Mouse (Mus musculus) gastrocnemius, postnatal 36 days (tissue): Measurements from ENCODE around the gene Hcn4. TPM values are rescaled to one million over a fixed set of nuclear protein-coding genes. Genes with fewer than 3 reads are reported as not detected.

ENCODE experiments used
- DNase-seq, 2 experiments: peaks; one replicate each; pipeline ENCODE4 v3.0.0; 2022
- intact Hi-C: fragments of 180-260 bp; cut with DNase I; formaldehyde crosslinking; loops from one replicate; pipeline ENCODE4 v1.15.1; 2025
- long read RNA-seq, 2 experiments: library from polyadenylated mRNA; stranded (forward); transcript quantifications; one replicate each; pipeline ENCODE4 v2.0.0; 2021
- total RNA-seq, 2 experiments: library from RNA; stranded (reverse); gene quantifications; 2 replicates each; pipeline ENCODE4 v1.2.3; 2021

Hcn4 gene
- total RNA-seq: 1 to 10 TPM; 1.4 to 1.8 TPM
- long read RNA-seq, experiment 1: 0 reads
- long read RNA-seq, experiment 2: 0 reads

DNA sequence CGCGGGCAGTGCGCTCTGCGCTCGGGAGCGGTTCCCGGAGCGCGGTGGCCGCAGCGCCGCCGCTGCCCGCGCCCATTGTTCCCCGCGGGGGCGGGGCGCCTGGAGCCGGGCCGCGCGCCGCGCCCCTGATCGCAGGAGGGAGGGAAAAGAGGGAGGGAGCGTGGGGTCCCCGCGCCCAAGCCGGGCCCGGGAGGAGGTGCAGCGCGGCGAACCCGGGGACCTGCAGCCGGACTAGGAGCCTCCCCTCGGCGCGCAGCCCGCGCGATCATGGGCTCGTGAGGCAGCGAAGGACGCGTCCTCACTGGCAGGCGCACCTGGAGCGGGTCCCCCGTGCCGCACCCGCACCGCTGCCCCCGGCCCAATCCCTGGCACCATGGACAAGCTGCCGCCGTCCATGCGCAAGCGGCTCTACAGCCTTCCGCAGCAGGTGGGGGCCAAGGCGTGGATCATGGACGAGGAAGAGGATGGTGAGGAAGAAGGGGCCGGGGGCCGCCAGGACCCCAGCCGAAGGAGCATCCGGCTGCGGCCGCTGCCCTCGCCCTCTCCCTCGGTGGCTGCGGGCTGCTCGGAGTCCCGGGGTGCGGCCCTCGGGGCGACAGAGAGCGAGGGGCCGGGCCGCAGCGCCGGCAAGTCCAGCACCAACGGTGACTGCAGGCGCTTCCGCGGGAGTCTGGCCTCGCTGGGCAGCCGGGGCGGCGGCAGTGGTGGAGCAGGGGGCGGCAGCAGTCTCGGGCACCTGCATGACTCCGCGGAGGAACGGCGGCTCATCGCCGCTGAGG, at the start of gene Hcn4:
Gene Hcn4, plus strand, starts transcription at position 274 of the 779 bp plus-strand sequence.
- intact Hi-C loops: no loop called here
- no peak for DNase-seq

DNA sequence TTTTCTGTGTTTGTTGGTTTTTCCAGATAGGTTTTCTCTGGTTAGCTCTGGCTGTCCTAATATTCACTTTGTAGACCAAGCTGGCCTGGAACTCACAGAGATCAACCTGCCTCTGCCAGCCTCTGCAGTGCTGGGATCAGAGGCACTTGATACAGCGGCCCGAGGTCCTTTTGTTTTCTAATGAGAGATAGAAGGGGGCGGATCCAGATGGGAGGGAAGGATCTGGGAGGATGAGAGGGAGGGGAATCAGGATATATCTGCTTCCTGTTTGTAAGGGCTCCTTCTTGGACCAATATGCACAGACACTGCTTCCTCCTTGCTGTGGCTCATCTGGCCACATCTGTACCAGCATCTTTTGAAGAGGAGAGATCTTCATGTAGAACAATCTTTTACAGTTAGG, 48.5 kb upstream of the Hcn4 start:
- intact Hi-C loops: no loop called here

DNA sequence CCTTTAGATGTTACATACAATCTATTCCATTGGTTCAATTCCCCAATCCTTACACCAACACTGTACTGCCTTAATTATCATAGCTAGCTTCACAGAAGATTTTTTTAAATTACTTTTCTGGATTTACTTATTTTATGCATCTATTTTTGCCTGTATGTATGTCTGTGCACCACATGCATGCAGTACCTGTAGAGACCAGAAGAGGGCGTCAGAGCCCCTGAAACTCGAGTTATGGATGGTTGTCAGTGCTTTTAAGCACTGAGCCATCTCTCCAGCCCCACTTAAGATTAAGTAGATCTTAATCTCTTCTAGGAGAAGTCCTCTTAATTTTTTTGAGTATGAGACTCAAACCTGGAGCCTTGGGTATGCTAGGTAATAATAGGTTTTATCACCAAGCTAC, 47.8 kb upstream of the Hcn4 start:
- intact Hi-C loops: no loop called here
- DNase-seq: no peak

More for the DNA sequence above, 48.5 kb upstream of the Hcn4 start:
- no peak for DNase-seq

DNA sequence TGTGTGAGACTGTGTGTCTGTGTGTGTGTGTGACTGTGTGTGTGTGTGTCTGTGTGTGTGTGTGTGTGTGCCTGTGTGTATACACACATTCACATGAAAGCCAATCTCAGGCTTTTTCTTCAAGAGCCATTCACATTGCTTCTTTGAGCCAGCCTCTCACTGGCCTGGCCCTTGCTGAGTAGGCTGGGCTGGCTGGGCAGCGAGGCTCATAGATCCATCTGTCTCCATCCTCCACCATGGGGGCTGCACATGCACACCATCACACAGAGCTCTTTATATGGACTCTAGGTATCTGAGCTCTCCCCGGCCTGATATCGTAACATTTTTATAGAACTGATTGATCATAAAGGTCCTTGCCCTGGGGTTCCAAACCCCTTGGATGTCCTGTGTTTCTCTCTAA, 33.7 kb upstream of the Hcn4 start:
- intact Hi-C loops: no loop called here
- DNase-seq: no peak

DNA sequence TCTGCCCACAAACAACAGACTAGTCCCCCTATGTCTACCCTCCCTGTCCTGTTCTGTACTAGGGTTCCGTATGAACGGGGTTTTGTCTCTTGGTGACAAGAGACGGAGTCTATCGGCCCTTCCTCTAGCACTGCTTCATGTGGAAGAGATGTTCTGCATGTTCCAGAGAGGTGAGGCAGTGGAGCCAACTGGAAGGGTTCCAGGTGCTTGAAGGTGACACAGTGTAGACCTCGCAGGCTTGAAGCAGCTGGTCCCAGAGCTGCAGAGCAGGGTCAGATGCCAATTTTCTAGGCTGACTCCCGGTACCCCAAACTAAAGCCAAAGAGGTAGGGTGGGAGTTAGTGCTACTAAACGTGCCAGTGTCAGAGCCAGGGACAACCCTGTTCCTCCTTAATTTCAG, 25.1 kb upstream of the Hcn4 start:
- DNase-seq: no peak
- intact Hi-C loops: no loop called here

DNA sequence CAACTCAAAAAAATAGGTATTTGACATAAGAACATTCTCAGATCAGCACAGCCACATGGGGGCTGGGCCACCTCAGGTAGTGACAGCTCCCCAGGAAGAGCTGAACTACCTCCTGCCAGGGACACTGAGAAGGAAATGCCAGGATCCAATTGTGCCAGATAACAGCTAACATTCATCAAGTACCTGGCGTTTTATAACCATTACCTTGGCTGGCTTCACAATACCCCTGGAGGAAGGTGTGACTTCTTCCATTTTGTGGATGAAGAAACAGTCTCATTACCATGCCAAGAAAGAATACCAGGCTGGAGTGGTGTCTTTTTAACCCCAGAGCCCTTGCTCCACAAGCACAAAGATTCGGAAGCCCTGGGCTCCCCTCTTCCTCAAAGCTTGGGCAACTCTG, 21.8 kb upstream of the Hcn4 start:
- intact Hi-C loops: no loop called here
- DNase-seq: no peak

DNA sequence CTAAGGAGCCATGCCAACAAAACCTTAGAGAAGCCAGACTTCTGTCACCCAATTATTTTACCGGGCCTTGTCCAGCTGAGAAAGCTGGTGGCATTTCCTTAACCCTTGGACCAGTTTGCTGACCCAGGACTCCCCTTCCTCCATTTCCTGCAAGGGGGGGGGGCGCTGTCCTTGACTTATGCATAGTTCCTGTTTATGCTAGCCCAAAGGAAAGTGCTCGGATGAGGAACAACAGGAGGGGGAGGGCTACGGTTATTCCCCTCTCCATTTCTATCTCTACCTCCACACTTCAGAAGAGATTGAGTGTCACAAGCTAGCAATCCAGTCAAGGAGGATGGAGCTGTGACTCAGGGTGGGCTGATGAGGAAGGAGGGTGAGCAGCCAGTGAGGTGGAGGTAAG, 20.9 kb upstream of the Hcn4 start:
- intact Hi-C loops: no loop called here
- no peak for DNase-seq

DNA sequence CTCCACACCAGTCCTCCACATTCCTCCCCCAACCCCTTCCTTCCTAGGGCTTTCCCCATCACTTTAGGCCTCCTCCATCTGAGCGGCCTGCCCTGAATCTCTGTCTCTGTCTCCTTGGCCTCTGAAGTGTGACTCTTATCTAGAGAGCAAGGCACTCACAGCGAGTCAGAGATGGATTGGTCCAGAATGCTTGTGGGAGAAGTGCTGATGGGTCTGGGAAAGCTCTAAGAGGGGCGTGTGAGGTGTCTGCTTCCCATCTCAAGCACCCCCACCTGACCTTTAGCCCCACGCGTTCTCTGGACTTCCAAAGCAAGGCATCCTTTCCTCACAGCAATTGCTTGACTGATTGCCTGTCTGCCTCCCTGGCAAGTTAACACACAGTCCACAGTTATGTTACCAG, 20.4 kb upstream of the Hcn4 start:
- DNase-seq: no peak
- intact Hi-C loops: no loop called here

DNA sequence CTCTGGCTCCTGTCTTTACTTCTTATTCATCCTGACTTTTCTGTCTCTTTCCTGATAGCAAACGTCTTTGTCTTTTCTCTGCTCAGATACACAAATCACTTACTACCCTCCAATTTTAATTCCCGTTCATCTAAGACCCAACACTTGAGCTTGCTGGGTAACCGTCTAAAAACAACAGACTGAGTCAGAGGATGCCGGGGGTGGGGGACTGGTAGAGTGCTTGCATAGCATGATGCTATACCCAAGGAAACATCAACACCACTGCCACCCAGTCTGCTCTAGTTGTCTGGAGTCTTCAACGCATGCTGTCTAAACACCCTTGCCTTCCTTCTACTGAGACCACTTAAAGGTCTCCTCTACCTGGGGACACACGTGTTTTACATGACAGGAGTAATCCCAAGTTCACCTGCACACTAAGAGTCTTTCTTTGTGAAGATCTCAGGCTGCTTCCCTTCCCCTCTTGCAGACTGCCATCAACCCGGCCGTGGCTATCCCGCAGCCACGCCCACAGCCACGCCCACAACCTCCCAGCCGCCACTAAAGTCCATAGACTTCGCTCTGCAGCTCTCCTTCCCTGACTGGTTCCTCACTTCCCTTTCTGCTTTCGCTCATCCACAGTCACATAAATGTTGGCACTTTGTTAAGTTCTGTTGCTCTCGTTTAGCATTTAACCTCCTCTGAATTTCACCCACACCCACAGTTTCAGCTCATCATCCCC, 17.5 kb upstream of the Hcn4 start:
- DNase-seq: peak; percentile 51 to 62
- intact Hi-C loops: no loop called here

DNA sequence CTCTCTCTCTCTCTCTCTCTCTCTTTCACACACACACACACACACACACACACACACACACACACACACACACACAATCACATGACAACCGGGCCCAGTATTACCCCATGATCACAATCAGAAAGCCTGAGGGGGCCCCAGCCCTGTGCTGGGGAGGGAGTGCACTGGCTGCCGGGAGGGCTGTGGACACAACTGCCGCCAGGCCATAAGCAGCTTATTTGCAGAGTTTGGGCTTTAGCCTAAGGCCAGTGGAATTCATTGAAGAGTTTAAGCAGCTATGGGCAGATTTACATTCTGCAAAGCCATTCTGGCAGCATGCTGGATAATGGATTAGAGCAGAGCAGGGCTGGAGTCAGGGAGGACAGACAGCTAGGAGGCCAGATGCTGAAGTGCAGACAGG, 12.0 kb upstream of the Hcn4 start:
- no peak for DNase-seq
- intact Hi-C loops: no loop called here

DNA sequence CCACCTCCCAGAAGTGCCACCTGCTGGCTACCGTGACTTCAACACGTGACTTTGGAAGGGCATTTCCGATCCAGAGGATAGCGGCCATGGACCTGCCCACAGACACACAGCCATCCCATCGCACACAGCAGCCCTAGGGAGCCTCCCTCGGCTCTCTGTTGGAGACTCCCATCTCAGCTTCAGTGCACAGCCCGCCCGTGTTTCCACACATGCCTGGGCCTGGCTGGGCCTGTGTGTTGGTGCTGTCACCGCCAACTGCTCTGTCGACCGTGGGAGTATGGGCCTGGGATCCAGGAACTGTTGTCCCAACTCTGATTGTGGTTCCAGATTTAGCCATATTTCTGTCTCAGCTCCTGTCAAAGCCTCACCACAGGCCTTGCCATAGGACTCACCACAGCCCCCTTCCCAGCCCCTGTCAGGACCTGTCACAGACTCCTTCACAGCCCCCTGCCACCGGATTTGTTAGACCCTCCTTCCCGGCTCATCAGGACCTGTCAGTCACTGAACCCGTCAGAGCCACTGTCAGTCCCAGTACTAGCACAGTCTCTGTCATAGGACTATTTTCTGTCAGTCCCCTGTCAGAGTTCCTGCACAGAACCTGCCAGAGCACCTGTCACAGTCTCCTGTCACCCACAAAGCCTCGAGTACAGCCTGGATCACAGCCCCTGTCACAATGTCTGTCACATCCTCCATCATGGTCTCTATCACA, 7.5 kb upstream of the Hcn4 start:
- DNase-seq: no peak
- intact Hi-C loops: no loop called here

DNA sequence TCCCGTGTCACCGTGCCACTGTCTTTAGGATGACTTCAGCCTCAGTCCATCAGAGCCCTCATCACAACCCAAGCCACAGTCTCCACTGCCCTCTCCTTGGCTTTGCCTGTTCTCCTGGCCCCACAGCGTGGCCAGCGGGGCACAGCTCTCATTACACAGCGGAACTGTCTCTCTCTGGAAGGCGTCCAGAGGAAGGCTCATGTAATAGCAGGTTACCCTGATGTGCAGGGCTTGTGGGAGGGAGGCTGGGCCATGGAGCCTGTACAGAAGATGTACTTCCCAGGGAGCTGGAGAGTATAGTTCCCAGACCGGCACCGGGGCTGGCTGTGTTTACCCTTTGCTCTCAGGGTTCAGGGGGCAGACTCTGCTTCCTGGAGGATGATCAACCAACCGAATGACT, 6.8 kb upstream of the Hcn4 start:
- DNase-seq: no peak
- intact Hi-C loops: no loop called here

DNA sequence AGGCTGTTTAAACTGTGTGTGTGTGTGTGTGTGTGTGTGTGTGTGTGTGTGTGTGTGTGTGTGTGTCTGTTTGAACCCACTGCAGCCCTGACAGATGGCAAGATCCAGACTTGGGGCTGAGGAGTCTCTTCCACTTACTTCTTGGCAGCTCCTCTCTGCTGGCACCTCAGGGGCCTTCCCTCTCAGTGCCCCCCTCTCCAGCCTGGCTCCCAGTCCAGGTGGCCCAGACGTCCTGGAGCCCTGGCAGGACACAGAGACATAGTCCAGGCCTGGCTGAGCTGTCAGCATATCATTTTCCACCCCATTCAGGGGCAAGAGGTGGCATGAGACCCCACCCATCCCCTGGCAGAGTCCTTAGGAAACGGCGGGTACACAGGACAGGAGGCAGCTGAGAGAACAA, 5.5 kb upstream of the Hcn4 start:
- intact Hi-C loops: no loop called here
- no peak for DNase-seq

DNA sequence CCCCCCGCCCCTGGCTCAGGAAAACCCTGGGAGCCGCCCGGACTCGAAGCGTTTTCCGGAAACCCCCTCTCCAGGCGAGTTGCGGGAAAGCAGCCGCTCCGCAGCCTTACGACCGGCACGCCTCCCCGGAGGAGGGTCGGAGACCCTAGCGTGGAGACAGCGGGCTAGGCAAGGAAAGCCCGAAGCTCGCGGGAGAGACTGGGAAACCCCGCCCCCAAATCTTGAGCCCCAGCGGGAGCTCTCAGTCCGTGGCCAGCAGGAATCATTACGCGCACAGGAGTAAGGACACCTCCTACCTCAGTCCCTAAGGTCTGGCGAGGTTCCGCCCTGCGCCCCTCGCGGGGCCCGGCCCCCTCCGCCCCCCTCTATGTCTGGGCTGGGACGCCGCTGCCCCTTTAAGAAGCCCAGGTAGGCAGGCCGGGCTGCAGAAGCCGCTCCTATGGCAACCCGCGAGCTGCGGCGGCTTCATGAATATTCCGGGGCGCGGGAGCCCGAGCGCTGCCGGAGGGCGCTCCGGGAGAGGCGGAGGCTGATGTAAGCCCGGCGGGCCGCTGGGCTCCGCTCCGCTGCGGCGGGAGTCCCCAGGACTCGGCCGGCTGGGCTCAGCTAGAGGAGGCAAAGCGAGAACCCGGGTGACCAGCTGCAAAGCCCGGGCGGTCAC, 651 bp upstream of the Hcn4 start:
- intact Hi-C loops: no loop called here
- DNase-seq: peak in 1 of 2 experiments; percentile 31

DNA sequence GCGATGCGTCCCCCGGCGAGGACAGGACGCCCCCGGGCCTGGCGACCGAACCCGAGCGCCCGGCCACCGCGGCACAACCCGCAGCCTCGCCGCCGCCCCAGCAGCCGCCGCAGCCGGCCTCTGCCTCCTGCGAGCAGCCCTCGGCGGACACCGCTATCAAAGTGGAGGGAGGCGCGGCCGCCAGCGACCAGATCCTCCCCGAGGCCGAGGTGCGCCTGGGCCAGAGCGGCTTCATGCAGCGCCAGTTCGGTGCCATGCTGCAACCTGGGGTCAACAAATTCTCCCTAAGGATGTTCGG, 655 bp downstream of the Hcn4 start:
- no peak for DNase-seq
- intact Hi-C loops: no loop called here

DNA sequence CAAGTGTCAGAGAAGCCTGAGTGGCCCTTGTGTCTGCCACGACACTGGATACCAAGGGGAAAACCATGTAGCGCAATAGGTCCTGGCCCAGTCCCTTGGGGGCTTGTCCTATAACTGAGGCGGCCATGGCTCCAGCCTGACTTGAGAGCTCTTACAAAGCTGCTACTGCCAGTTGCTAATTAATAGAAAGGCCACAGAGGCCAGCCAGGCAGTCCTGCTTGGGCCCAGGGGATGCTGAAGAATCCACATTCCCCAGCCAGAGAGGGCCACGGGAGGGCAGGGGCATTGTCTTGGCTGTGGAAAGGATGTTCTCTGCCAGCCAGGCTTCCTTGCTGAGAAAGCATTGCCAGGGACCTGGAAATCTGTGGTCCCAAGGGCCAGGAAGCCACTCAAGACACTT, 6.4 kb downstream of the Hcn4 start:
- intact Hi-C loops: no loop called here
- no peak for DNase-seq

DNA sequence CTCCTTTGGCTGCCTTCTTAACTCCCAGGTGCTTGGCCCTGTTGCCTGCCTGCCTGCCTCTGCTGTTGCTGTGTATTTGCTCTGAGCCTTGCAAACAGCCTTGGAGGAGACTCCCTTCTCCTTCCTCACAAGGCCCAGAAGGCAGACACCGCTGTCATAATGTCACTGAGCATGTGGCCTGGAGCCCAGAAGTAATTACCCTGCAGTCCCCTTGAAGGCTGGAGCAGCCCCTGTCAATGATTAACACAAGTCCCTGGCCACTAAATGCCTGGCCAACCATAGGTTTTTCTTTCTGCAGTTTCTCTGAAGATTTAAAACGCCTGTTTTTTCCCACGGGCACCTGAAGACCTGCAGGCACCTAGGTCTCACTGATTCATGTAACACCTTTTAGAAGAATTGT, 9.7 kb downstream of the Hcn4 start:
- DNase-seq: no peak
- intact Hi-C loops: no loop called here

DNA sequence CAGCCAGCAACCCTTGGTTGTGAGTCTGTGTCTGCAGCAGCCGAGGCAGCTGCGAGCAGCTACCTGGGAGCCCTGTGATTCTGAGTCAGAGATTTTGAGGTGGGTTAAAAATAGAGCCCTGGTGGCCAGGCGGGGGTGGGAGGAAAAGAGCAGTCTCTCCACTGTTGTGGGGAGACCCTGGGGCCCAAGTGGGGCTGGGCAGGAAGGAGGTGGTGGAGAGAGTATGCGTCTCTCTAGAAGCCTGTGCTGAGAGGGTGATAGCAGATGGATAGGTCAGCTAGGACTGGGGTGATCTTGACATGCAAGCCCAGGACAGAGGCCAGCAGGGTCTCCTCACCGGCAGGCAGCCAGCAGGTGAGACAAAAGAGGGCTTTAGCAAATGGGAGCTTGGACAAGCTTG, 14.0 kb downstream of the Hcn4 start:
- intact Hi-C loops: no loop called here
- no peak for DNase-seq

DNA sequence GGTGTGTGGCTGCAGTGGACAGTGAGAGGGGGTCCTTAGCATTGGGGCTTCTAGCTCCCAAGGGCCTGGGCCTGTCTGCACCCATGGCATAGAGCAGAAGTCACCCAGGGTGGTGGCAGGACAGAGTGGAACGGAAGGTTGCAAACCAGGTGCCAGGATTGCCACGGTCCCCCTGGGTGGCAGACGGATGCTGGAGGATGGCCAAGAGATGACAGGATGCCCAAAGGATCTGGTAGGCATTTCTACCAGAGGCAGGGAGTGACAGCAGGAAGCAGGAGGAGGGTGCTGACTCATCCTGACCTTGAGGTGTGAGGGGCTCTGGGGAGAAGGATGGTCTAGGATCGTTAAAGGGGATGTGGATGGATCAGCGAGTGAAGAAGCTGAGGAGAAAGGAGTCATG, 15.3 kb downstream of the Hcn4 start:
- intact Hi-C loops: no loop called here
- DNase-seq: no peak

DNA sequence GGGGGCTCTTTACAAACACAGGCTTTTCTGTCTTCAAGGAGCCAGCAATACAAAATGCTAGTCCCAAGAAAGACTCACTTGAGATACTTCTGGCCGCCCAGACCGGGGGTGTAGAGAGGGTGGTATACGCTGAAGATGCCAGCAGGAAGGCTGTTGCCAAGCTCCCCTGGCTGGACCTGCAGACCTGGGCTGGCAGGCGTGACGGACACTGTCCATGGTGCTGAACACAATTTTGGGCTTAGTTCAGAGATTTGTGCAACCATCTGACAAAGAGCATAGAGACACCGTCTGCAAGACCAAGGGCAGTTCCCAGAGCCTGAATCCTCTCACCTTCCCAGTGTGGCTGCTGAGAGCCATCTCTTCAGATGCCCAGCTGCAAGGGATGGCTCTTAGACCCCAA, 18.4 kb downstream of the Hcn4 start:
- no peak for DNase-seq
- intact Hi-C loops: no loop called here

DNA sequence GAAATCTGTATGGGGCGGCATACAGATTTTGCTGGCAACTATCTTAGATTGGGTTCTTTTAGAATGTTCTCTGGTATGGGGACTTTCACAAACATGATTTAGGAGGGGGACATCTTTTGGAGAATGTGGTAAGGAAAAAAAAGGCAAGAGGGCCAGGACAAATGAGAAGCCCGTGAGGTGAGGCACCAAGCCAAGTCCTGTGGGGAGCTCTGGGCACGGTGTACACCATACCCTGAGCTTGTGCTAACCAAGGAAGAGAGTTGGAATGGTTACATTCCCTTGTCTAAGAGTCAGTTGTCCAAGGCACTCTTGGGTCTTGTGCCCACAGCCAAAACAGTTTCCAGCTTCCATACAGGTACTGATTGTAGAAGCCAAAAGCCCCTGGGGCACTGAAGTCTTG, 21.4 kb downstream of the Hcn4 start:
- intact Hi-C loops: no loop called here
- DNase-seq: no peak
